Mouse (Mus musculus) ES-Bruce4 (cell line): Measurements from ENCODE around the gene Hepacam. TPM values are rescaled to one million over a fixed set of nuclear protein-coding genes. Genes with fewer than 3 reads are reported as not detected.

Source experiments
- H3K27ac ChIP-seq: 2 replicates; pipeline ENCODE4 v1.5.1; 2012; ENCODE audit warnings: low read length, inconsistent platforms; ENCODE audit not compliant: insufficient read depth
- H3K27me3 ChIP-seq: 2 replicates; pipeline ENCODE4 v1.6.1; 2012; ENCODE audit warnings: mild to moderate bottlenecking, low read length, inconsistent platforms; ENCODE audit not compliant: control insufficient read depth, poor library complexity, insufficient read depth, severe bottlenecking
- H3K36me3 ChIP-seq: 2 replicates; pipeline ENCODE4 v1.6.1; 2012; ENCODE audit warnings: inconsistent platforms, mild to moderate bottlenecking, low read length, moderate library complexity; ENCODE audit not compliant: control insufficient read depth, poor library complexity, insufficient read depth, severe bottlenecking
- H3K4me1 ChIP-seq: one replicate; pipeline ENCODE4 v1.8.1; 2011; ENCODE audit warnings: low read length; ENCODE audit not compliant: control insufficient read depth, insufficient read depth
- H3K4me3 ChIP-seq: 2 replicates; pipeline ENCODE4 v1.5.1; 2011; ENCODE audit warnings: low read depth, mild to moderate bottlenecking, low read length
- H3K9ac ChIP-seq: 2 replicates; pipeline ENCODE4 v1.6.1; 2012; ENCODE audit warnings: low read depth, mild to moderate bottlenecking, inconsistent platforms; ENCODE audit not compliant: poor library complexity, severe bottlenecking
- H3K9me3 ChIP-seq: replicated peaks from 2 replicates; pipeline ENCODE4 v1.6.1; 2012; ENCODE audit warnings: mild to moderate bottlenecking, low read length, inconsistent platforms; ENCODE audit not compliant: control insufficient read depth, poor library complexity, insufficient read depth, severe bottlenecking
- CTCF ChIP-seq: IDR thresholded peaks from one replicate; pipeline ENCODE4 v1.8.1; 2011; ENCODE audit warnings: low read depth, low read length
- EP300 ChIP-seq: IDR thresholded peaks from 2 replicates; pipeline ENCODE4 v1.6.1; 2011; ENCODE audit warnings: low read depth, low read length; ENCODE audit not compliant: insufficient read depth
- POLR2A ChIP-seq: IDR thresholded peaks from one replicate; pipeline ENCODE4 v1.8.1; 2011; ENCODE audit warnings: low read length; ENCODE audit not compliant: insufficient read depth
- polyA plus RNA-seq: library from polyadenylated mRNA; stranded (reverse); fragments of >200 nt; gene quantifications from 2 replicates; pipeline ENCODE4 v1.2.4, GENCODE M21; 2011; ENCODE audit warnings: low read depth; ENCODE audit not compliant: missing spikeins, insufficient read depth, insufficient read length

The Hepacam gene
- polyA plus RNA-seq, 1 experiment: 0.22 TPM

- Histone ChIP-seq H3K27ac (no peak overlapping the region), H3K4me1 (no peaks in the 10 kb centered on the region), H3K9me3 (peaks cover 5% of the 10 kb centered on the region; the same call in 1 of the 2 replicates), H3K36me3 (no peaks in the 10 kb centered on the region), H3K4me3 (no peak overlapping the region), H3K27me3 (no peaks in the 10 kb centered on the region), H3K9ac (no peak overlapping the region)
- TF ChIP-seq CTCF (no peak), POLR2A (no peak), EP300 (no peak)
These were observed 26.5 kb downstream of the Hepacam start for GRCm38 (mm10) chr9:37393482-37394131.

- no peaks in the 10 kb centered on the region for H3K9me3 ChIP-seq
- H3K36me3 ChIP-seq: no peaks in the 10 kb centered on the region
- H3K4me3 ChIP-seq: no peak overlapping the region
- no peak overlapping the region for H3K27ac ChIP-seq
- H3K9ac ChIP-seq: no peak overlapping the region
- no peaks in the 10 kb centered on the region for H3K27me3 ChIP-seq
- no peak for TF ChIP-seq CTCF
- TF ChIP-seq EP300: no peak
- no peak for TF ChIP-seq POLR2A
- H3K4me1 ChIP-seq: no peaks in the 10 kb centered on the region
These were observed 33.4 kb downstream of the Hepacam start for GRCm38 (mm10) chr9:37400585-37400984.

- Histone ChIP-seq H3K9ac (no peak within 1 kb of the TSS), H3K4me1 (no peaks in the 10 kb centered on the region), H3K27ac (0 out of 2 replicates have a peak within 1 kb of the TSS, but pooled peaks have one; percentile 13), H3K4me3 (no peak within 1 kb of the TSS; the same call in 1 of the 2 replicates), H3K36me3 (no peaks in the 10 kb centered on the region), H3K27me3 (no peaks in the 10 kb centered on the region), H3K9me3 (no peaks in the 10 kb centered on the region)
- TF ChIP-seq POLR2A (no peak), EP300 (peak; percentile 61; the same call in 1 of the 2 replicates)
These were observed 34.7 kb downstream of the Hepacam start, which contains the start of gene Robo4 for GRCm38 (mm10) chr9:37401802-37402201. Gene Robo4, plus strand, starts transcription at chr9:37401897.

- Histone ChIP-seq H3K27ac (no peak overlapping the region), H3K4me3 (no peak overlapping the region), H3K9ac (no peak overlapping the region), H3K27me3 (no peaks in the 10 kb centered on the region), H3K36me3 (no peaks in the 10 kb centered on the region), H3K4me1 (no peaks in the 10 kb centered on the region), H3K9me3 (no peaks in the 10 kb centered on the region)
- TF ChIP-seq EP300: no peak
- TF ChIP-seq POLR2A: no peak
- TF ChIP-seq CTCF: no peak
These were observed 35.4 kb downstream of the Hepacam start for GRCm38 (mm10) chr9:37402501-37402900.

GRCm38 (mm10) chr9:37403011-37403410 is 35.9 kb downstream of the Hepacam start:
- Histone ChIP-seq H3K4me3 (no peak overlapping the region), H3K9me3 (no peaks in the 10 kb centered on the region), H3K27ac (no peak overlapping the region), H3K27me3 (no peaks in the 10 kb centered on the region), H3K9ac (no peak overlapping the region), H3K4me1 (no peaks in the 10 kb centered on the region), H3K36me3 (no peaks in the 10 kb centered on the region)
- TF ChIP-seq POLR2A (no peak), EP300 (no peak), CTCF (no peak)

- H3K9ac ChIP-seq: no peak overlapping the region
- no peak overlapping the region for H3K27ac ChIP-seq
- no peaks in the 10 kb centered on the region for H3K4me1 ChIP-seq
- H3K4me3 ChIP-seq: no peak overlapping the region
- TF ChIP-seq EP300 (no peak), CTCF (peak; percentile 76), POLR2A (no peak)
- no peaks in the 10 kb centered on the region for H3K27me3 ChIP-seq
- H3K36me3 ChIP-seq: no peaks in the 10 kb centered on the region
- no peaks in the 10 kb centered on the region for H3K9me3 ChIP-seq
These were observed 39.2 kb downstream of the Hepacam start for GRCm38 (mm10) chr9:37406372-37406771.
